Mouse (Mus musculus): ENCODE data around the gene Dlg4. TPM values are rescaled to one million over a fixed set of nuclear protein-coding genes. Genes with fewer than 3 reads are reported as not detected.
A peak's percentile ranks its signal among the peaks of the same experiment; 100 is the strongest.

The Dlg4 gene
- polyA plus RNA-seq, 1 experiment from 2014 or later, result 4.7 TPM

- Histone ChIP-seq H3K4me3 (ENCODE audit: low read length) (no peak overlapping the region), H3K27ac (ENCODE audit: low read length) (0 out of 2 replicates have a peak overlapping the region, but pooled peaks have one; percentile 12), H3K27me3 (ENCODE audit: control insufficient read depth, insufficient read depth, low read length) (no peaks in the 10 kb centered on the region; the same call in 1 of the 2 replicates), H3K9ac (ENCODE audit: low read length) (no peak overlapping the region), H3K4me2 (ENCODE audit: low read depth, low read length) (peak overlapping the region; percentile 62), H3K36me3 (ENCODE audit: control insufficient read depth, insufficient read depth) (peaks cover 3% of the 10 kb centered on the region; the same call in 1 of the 2 replicates), H3K9me3 (replicated peaks; ENCODE audit: control insufficient read depth, low read length) (no peaks in the 10 kb centered on the region), H3K4me1 (ENCODE audit: control insufficient read depth, insufficient read depth, low read length) (peaks cover 27% of the 10 kb centered on the region)
- ATAC-seq (replicated peaks; ENCODE audit: extremely low read depth, insufficient read depth, low FRiP score), result no peak; the same call in 1 of the 2 replicates
- 51% methylated on average over 11 of the region's 11 CpGs for WGBS
Measured at GRCm38 (mm10) chr11:70029829-70030550, 13.2 kb downstream of the Dlg4 start.

GRCm38 (mm10) chr11:70030651-70031320, 14.0 kb downstream of the Dlg4 start:
- no peaks in the 10 kb centered on the region for H3K9me3 ChIP-seq (replicated peaks; ENCODE audit: control insufficient read depth, low read length)
- 94% methylated on average over 28 of the region's 28 CpGs for WGBS
- H3K27ac ChIP-seq (ENCODE audit: low read length), result no peak overlapping the region
- peaks cover 27% of the 10 kb centered on the region for H3K4me1 ChIP-seq (ENCODE audit: control insufficient read depth, insufficient read depth, low read length)
- H3K4me2 ChIP-seq (ENCODE audit: low read depth, low read length), result no peak overlapping the region
- peaks cover 3% of the 10 kb centered on the region; the same call in 1 of the 2 replicates for H3K36me3 ChIP-seq (ENCODE audit: control insufficient read depth, insufficient read depth)
- ATAC-seq (replicated peaks; ENCODE audit: extremely low read depth, insufficient read depth, low FRiP score), result no peak
- H3K27me3 ChIP-seq (ENCODE audit: control insufficient read depth, insufficient read depth, low read length), result no peaks in the 10 kb centered on the region
- no peak overlapping the region for H3K9ac ChIP-seq (ENCODE audit: low read length)
- no peak overlapping the region for H3K4me3 ChIP-seq (ENCODE audit: low read length)

- no peak overlapping the region for H3K4me2 ChIP-seq (ENCODE audit: low read depth, low read length)
- no peaks in the 10 kb centered on the region for H3K9me3 ChIP-seq (replicated peaks; ENCODE audit: control insufficient read depth, low read length)
- H3K36me3 ChIP-seq (ENCODE audit: control insufficient read depth, insufficient read depth), result peaks cover 3% of the 10 kb centered on the region; the same call in 1 of the 2 replicates
- no peak overlapping the region for H3K27ac ChIP-seq (ENCODE audit: low read length)
- no peak for ATAC-seq (replicated peaks; ENCODE audit: extremely low read depth, insufficient read depth, low FRiP score)
- H3K9ac ChIP-seq (ENCODE audit: low read length), result no peak overlapping the region
- WGBS, result 92% methylated on average over 11 of the region's 11 CpGs
- H3K4me1 ChIP-seq (ENCODE audit: control insufficient read depth, insufficient read depth, low read length), result peaks cover 23% of the 10 kb centered on the region
- H3K27me3 ChIP-seq (ENCODE audit: control insufficient read depth, insufficient read depth, low read length), result no peaks in the 10 kb centered on the region
- no peak overlapping the region for H3K4me3 ChIP-seq (ENCODE audit: low read length)
Measured at GRCm38 (mm10) chr11:70031321-70031670, 14.6 kb downstream of the Dlg4 start.

GRCm38 (mm10) chr11:70038174-70038573, 21.4 kb downstream of the Dlg4 start:
- Histone ChIP-seq H3K9me3 (replicated peaks; ENCODE audit: control insufficient read depth, low read length) (no peaks in the 10 kb centered on the region), H3K36me3 (ENCODE audit: control insufficient read depth, insufficient read depth) (no peaks in the 10 kb centered on the region)
- WGBS, result 71% methylated on average over 7 of the region's 7 CpGs

GRCm38 (mm10) chr11:70039631-70040030, 22.9 kb downstream of the Dlg4 start:
- H3K4me3 ChIP-seq (ENCODE audit: low read length), result no peak overlapping the region

More at GRCm38 (mm10) chr11:70038174-70038573, 21.4 kb downstream of the Dlg4 start:
- Histone ChIP-seq H3K27ac (ENCODE audit: low read length) (no peak overlapping the region), H3K4me3 (ENCODE audit: low read length) (no peak overlapping the region), H3K9ac (ENCODE audit: low read length) (no peak overlapping the region), H3K27me3 (ENCODE audit: control insufficient read depth, insufficient read depth, low read length) (no peaks in the 10 kb centered on the region), H3K4me2 (ENCODE audit: low read depth, low read length) (no peak overlapping the region), H3K4me1 (ENCODE audit: control insufficient read depth, insufficient read depth, low read length) (no peaks in the 10 kb centered on the region)
- ATAC-seq (replicated peaks; ENCODE audit: extremely low read depth, insufficient read depth, low FRiP score), result no peak

GRCm38 (mm10) chr11:70040184-70040583, 23.4 kb downstream of the Dlg4 start:
- no peaks in the 10 kb centered on the region for H3K9me3 ChIP-seq (replicated peaks; ENCODE audit: control insufficient read depth, low read length)
- H3K27ac ChIP-seq (ENCODE audit: low read length), result no peak overlapping the region
- H3K9ac ChIP-seq (ENCODE audit: low read length), result no peak overlapping the region
- no peaks in the 10 kb centered on the region for H3K4me1 ChIP-seq (ENCODE audit: control insufficient read depth, insufficient read depth, low read length)
- no peaks in the 10 kb centered on the region for H3K36me3 ChIP-seq (ENCODE audit: control insufficient read depth, insufficient read depth)
- H3K4me2 ChIP-seq (ENCODE audit: low read depth, low read length), result no peak overlapping the region
- H3K4me3 ChIP-seq (ENCODE audit: low read length), result no peak overlapping the region
- H3K27me3 ChIP-seq (ENCODE audit: control insufficient read depth, insufficient read depth, low read length), result no peaks in the 10 kb centered on the region
- ATAC-seq (replicated peaks; ENCODE audit: extremely low read depth, insufficient read depth, low FRiP score), result no peak
- whole genome bisulfite sequencing, result 75% methylated on average over 7 of the region's 7 CpGs

More at GRCm38 (mm10) chr11:70039631-70040030, 22.9 kb downstream of the Dlg4 start:
- Histone ChIP-seq H3K36me3 (ENCODE audit: control insufficient read depth, insufficient read depth) (no peaks in the 10 kb centered on the region), H3K9me3 (replicated peaks; ENCODE audit: control insufficient read depth, low read length) (no peaks in the 10 kb centered on the region), H3K27ac (ENCODE audit: low read length) (no peak overlapping the region), H3K4me1 (ENCODE audit: control insufficient read depth, insufficient read depth, low read length) (no peaks in the 10 kb centered on the region), H3K9ac (ENCODE audit: low read length) (no peak overlapping the region), H3K27me3 (ENCODE audit: control insufficient read depth, insufficient read depth, low read length) (no peaks in the 10 kb centered on the region), H3K4me2 (ENCODE audit: low read depth, low read length) (no peak overlapping the region)
- WGBS, result 83% methylated on average over 10 of the region's 10 CpGs
- no peak for ATAC-seq (replicated peaks; ENCODE audit: extremely low read depth, insufficient read depth, low FRiP score)

- Histone ChIP-seq H3K9me3 (replicated peaks; ENCODE audit: control insufficient read depth, low read length) (no peaks in the 10 kb centered on the region), H3K4me1 (ENCODE audit: control insufficient read depth, insufficient read depth, low read length) (no peaks in the 10 kb centered on the region), H3K36me3 (ENCODE audit: control insufficient read depth, insufficient read depth) (no peaks in the 10 kb centered on the region), H3K4me2 (ENCODE audit: low read depth, low read length) (no peak overlapping the region), H3K27me3 (ENCODE audit: control insufficient read depth, insufficient read depth, low read length) (no peaks in the 10 kb centered on the region), H3K4me3 (ENCODE audit: low read length) (no peak overlapping the region), H3K27ac (ENCODE audit: low read length) (no peak overlapping the region), H3K9ac (ENCODE audit: low read length) (no peak overlapping the region)
- ATAC-seq (replicated peaks; ENCODE audit: extremely low read depth, insufficient read depth, low FRiP score), result no peak
- WGBS, result 89% methylated on average over 23 of the region's 23 CpGs
Measured at GRCm38 (mm10) chr11:70042309-70043085, 25.8 kb downstream of the Dlg4 start.

GRCm38 (mm10) chr11:70043665-70044064, 26.9 kb downstream of the Dlg4 start:
- Histone ChIP-seq H3K9me3 (replicated peaks; ENCODE audit: control insufficient read depth, low read length) (no peaks in the 10 kb centered on the region), H3K4me2 (ENCODE audit: low read depth, low read length) (no peak overlapping the region), H3K36me3 (ENCODE audit: control insufficient read depth, insufficient read depth) (no peaks in the 10 kb centered on the region), H3K27ac (ENCODE audit: low read length) (no peak overlapping the region), H3K4me3 (ENCODE audit: low read length) (no peak overlapping the region), H3K27me3 (ENCODE audit: control insufficient read depth, insufficient read depth, low read length) (no peaks in the 10 kb centered on the region), H3K4me1 (ENCODE audit: control insufficient read depth, insufficient read depth, low read length) (no peaks in the 10 kb centered on the region), H3K9ac (ENCODE audit: low read length) (no peak overlapping the region)
- ATAC-seq (replicated peaks; ENCODE audit: extremely low read depth, insufficient read depth, low FRiP score), result no peak
- WGBS, result 82% methylated on average over 7 of the region's 7 CpGs
